Mouse (Mus musculus): ENCODE results near the gene Ubxn11.

Gene Ubxn11

DNA sequence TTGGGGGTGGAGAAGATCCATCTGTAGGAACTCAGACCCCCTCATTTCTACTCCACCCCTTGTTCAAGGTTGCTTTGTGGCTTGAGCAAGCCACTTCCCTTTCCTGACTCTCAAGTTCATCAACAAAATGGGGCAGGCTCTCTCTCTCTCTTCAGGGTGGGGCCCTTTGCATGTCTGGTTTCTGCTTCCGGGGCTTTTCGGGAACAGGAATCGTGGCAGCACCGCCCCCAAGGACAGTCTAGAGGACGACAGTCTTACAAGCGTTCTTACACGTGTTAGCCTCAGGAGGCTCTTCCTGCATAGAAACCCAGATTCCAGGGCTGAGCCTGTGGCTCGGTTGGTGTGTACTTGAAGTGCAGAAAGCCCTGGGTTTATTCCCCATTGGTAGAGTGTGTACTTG, 14.6 kb downstream of the Ubxn11 start:
- intact Hi-C loops (cut with DNase I): no loop called here

DNA sequence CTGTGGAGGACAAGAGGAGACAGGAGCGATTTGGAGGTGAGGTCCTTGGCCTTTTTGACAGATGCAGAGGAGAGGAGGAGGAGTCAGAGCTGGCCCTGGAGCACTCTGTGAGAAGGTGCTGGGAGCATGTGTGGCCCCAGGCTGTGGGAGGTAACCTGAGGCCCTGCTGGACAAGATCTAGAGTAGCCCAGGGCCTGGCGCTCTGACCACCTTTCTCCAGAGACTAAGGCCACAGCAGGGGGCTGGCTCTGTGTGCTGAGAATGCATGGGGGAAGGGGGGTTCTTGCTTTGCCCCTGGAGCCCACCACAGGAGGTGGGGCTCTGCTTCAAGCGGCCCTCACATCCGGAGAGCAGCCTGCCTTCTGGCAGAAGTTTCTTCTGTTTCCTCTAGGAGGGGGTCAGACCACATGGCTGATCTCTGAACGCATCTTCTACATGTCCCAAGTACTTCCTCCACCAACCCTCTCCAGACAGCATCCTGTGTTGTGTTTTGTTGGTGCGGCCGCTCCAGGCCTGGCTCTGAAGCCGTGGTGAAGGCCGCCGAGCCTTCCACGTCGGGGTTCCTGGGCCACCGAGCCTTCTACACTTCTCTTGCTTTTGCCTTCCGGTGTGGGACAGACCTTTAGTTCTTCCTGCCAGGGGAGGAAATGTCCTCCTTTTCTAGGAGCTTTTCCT, 15.9 kb downstream of the Ubxn11 start:
- intact Hi-C loops (cut with DNase I): no loop called here

- intact Hi-C loops (cut with DNase I): no loop called here
These were observed 16.7 kb downstream of the Ubxn11 start for GRCm38 (mm10) chr4:134119042-134119441.

GRCm38 (mm10) chr4:134119644-134120043, 17.3 kb downstream of the Ubxn11 start:
- intact Hi-C loops (cut with DNase I): no loop called here

- intact Hi-C loops (cut with DNase I): no loop called here
These were observed 17.9 kb downstream of the Ubxn11 start for GRCm38 (mm10) chr4:134120192-134120805.

- intact Hi-C loops (cut with DNase I): no loop called here
These were observed 18.5 kb downstream of the Ubxn11 start for GRCm38 (mm10) chr4:134120916-134121315.

DNA sequence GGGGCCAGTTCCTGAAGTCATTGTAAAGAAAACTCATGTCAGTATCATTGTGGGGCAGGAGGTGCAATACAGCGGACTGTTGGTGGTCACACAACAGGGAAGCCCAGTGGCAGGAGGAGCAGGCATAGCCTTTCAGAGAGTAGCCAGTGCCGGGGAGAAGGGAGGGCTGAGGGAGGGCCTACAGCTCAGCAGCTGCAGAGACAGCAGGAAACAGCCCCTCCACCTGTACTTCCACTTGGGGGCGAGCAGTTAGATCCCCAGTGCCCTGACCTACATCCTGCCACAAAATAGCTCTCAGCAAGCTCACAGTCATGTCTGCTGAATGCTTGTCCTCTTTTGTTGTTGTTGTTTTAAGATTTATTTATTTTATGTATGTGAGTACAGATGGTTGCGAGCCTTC, 19.2 kb downstream of the Ubxn11 start:
- intact Hi-C loops (cut with DNase I): no loop called here

- intact Hi-C loops (cut with DNase I): no loop called here
These were observed 19.9 kb downstream of the Ubxn11 start for GRCm38 (mm10) chr4:134122281-134122680.

DNA sequence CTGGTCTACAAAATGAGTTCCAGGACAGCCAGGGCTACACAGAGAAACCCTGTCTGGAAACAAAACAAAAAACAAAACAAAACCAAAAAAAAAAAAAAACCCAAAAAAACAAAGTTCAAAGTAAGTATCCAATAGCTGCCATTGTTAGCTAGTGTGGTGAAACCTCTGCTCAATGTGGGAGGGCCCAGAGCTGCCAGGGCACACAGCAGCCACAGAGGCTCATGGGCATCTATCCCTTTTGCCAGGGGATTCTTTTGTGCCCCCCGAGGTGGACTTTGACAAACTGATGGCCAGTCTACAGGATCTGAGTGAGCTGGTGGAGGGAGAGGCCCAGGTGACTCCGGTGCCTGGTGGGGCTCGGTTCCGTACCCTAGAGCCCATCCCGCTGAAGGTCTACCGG, 20.8 kb downstream of the Ubxn11 start:
- intact Hi-C loops (cut with DNase I): loop anchor here (1.0 kb wide), 1 partner anchor 31 kb away; no protein-coding TSS in a partner anchor

- intact Hi-C loops (cut with DNase I): loop anchor here (1.0 kb wide), 1 partner anchor 32 kb away; no protein-coding TSS in a partner anchor
These were observed 21.5 kb downstream of the Ubxn11 start for GRCm38 (mm10) chr4:134123680-134124551.

DNA sequence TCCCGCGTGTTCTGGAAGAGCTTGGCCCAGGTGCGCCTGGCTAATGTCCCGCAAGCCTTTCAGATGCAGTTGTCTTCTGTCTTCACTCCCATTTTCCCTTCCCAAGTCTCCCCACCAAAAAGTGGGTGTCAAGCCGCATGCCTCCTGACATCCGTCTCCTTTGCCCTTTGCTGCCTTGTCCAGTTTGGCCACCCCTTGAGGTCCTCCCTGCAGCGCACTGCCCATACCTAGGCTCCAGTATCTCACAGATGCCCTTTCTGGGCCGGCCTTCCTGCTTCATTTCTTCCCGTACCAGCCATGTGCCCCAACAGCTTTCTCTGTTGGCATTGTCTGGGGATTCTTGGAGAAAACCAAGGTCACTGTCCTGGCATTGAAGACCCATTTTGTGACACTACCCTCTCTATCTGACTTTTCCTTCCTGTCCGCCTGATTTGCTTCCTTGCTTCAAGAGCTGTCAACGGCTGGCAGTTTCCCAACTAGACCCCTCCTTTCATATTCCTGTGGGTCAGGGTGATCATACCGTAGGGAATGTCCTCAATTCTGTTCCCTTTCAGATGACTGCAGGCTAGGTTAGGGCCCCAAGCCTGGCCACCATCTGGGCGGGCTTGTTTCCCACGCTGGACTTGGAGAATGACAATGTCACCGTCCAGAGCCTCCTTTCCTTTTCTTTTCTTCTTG, 23.2 kb downstream of the Ubxn11 start:
- intact Hi-C loops (cut with DNase I): no loop called here

GRCm38 (mm10) chr4:134126300-134127120, 24.1 kb downstream of the Ubxn11 start:
- intact Hi-C loops (cut with DNase I): no loop called here

DNA sequence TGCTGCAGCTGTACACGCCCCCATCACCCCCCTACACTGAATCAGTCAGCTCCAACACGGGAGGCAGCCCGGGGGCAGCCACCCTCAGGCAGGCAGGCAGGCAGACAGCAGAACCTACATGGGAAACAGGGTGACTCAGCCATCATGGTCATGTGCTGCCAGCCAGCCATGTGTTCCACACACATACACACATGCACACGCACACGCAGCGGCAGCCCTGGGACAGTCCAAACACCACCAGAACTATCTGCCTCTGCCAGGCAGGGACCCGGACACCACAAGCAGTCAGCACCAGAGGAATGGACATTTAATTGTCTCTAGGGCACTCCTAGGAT, 24.7 kb downstream of the Ubxn11 start:
- intact Hi-C loops (cut with DNase I): no loop called here

DNA sequence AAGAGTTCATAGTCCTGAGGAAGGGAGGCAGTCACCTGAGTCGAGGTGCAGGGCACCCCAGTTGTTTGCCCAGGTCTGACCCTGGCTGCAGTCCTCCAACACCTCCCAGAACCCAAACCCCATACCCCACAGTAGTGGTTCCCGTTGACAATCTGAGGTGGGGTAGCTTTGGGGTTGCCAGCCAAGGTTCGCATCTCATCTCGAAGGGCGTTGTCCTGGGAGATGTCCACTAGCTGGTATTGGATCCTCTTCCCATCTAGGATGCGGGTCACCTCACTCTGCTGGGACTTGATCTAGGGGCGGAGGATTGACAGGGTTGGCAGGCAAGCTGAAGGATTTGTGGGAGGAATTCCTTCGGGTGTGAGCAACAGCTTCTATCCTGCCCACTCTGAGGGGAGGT, 25.4 kb downstream of the Ubxn11 start:
- intact Hi-C loops (cut with DNase I): no loop called here

DNA sequence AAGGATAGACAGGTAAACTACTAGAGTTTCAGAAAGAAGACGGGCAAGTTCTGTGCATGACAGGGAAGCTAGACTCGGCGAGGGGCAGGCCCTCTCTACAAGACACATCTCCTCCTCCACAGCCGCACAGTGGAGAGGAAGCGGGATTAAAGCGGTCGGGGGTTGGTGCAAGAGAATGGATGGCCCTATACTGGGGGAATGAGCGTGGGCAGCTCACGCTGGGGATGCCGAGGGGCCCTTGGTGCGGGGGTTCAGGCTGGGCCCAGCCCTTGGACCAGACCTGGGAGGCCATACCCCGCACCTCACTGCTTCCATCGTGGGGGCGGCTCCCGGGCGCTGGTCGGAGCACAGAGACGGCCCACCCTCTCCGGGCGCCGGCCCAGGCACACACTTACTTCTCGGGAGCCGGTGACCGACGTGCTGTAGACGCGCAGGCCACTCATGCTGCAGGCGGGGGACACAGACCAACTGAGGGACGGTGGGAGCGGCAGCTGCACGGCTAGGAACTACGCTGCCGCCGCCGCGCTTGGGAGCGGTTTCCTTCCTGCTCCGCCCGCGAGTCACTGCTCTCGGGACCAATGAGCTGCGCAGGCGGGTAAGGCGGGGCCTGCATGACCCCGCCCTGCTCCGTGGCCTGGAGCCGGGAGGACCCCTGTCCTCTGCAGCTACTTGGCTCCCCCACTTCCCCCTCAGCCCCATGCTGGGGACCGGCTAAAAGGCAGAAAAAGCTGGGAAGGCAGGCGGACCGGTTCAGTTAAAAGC, 26.0 kb downstream of the Ubxn11 start, which contains the start of gene Sh3bgrl3:
Gene Sh3bgrl3, minus strand, starts transcription at position 569 of the 762 bp plus-strand sequence.
- intact Hi-C loops (cut with DNase I): no loop called here

DNA sequence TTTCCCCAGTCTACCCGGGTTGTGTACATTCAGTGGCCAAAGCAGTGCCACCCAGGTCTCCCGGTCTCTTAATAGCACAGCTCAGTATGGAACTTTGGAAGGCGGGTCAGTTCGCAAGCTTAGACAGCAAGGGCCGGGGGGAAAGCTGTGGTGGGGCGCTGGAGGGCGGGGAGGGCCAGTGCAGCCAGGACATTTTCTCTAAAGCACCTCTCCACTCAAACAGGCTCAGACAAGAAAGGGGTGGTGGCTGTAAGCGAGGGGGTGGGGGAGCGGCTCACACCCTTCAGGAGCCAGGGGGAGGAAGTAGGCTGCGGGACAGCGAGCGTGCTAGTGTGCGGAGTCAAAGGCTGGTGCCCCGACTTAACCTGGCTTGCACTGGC, 26.6 kb downstream of the Ubxn11 start:
- intact Hi-C loops (cut with DNase I): no loop called here

DNA sequence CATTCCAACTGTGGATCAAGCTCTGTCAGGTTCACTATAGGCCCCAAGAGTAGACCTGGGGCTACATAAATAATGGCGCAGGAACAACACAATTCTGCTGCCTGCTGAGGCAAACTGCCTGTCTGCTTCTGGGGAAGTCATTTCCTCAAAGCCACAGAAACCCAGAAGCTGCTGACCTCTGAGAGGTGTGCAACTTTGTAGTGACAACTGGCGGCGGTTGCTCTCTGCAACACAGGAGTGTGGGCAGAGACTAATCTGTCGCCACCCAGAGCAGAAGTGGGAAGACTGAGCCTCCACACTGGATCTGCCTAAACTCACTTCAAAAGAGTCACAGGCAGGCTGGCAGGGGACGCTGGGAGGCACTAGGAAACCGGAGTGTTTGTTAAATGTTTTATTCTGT, 27.1 kb downstream of the Ubxn11 start:
- intact Hi-C loops (cut with DNase I): no loop called here

- intact Hi-C loops (cut with DNase I): no loop called here
These were observed 29.7 kb downstream of the Ubxn11 start for GRCm38 (mm10) chr4:134132117-134132516.

DNA sequence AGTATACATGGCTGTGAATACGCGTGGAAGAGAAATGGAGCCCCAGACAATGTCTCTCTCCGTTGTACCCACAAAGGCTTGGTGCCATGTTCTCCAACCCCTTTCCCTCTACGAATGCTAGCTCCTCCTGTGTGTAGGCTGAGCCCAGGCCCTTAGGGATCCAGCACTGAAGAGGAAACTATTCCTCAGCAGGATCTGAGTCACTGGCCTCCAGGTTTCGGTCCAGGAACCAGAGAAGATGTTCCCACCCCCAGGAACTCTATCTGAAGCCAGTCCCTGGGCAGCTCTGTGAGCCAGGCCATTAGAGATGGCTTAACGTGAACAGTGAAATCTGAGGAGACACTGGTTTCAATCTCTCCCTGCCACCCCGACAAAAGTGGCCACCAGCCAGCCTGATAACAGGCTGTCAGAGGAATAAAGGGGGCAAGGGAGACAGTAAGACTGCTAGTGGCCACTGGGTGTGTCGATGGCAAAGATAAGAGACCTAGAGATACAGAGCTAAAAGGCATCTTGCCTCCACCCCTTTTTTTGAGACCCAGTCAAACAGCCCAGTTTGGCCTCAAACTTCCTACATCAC, 30.2 kb downstream of the Ubxn11 start:
- intact Hi-C loops (cut with DNase I): no loop called here

All from adrenal gland (tissue).